In the genomic region with DNA sequence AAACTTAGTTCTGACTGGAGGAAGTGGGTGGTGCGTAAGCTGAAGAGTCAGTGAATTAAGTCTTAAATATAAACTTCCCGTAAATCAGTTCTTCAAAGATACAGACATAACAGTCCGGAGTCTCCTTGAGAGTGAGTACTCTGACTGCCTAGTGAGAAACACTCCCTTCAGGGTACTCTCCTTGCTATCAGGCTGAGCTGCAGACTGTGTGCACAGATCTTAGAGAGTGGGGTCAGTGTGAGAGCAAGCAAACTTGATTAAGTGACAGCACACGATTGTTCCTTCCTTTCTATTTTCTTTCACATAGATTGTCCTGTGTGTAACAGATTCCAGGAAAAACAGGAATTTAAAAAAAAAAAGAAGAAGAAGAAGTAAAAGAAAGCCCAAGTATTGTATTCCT, we compare ENCODE assay signal across 5 mouse cellular contexts.
"Had no signal": no experiment of that assay in that cellular context is flagged by ENCODE, and none has a peak within 500 bp of the region (broad histone marks: within the 10 kb centered on the region; RNA-seq: fewer than 3 reads in every experiment).

No protein-coding gene starts in this region.

- H3K4me1 ChIP-seq: liver, embryonic 13.5 days had no signal

- H3K27ac ChIP-seq: left cerebral cortex, adult 2 months; liver, embryonic 13.5 days had no signal

- DNase-seq: layer of hippocampus, postnatal 36 days; midbrain, embryonic 14.5 days had no signal

- H3K9ac ChIP-seq: liver, embryonic 13.5 days had no signal

- H3K36me3 ChIP-seq: liver, embryonic 13.5 days had no signal

- H3K9me3 ChIP-seq: liver, embryonic 13.5 days had no signal

- H3K4me3 ChIP-seq: left cerebral cortex, adult 2 months; liver, embryonic 13.5 days had no signal

- H3K27me3 ChIP-seq: liver, embryonic 13.5 days had no signal

- H3K4me2 ChIP-seq: liver, embryonic 13.5 days; midbrain, embryonic 11.5 days had no signal
